Mouse (Mus musculus) ES-Bruce4 (cell line): ENCODE measurements around the gene Map3k20.

Experiments
- CTCF ChIP-seq: IDR thresholded peaks from one replicate; pipeline ENCODE4 v1.8.1; 2011; ENCODE audit warnings: low read depth, low read length
- EP300 ChIP-seq: IDR thresholded peaks from 2 replicates; pipeline ENCODE4 v1.6.1; 2011; ENCODE audit warnings: low read depth, low read length; ENCODE audit not compliant: insufficient read depth
- POLR2A ChIP-seq: IDR thresholded peaks from one replicate; pipeline ENCODE4 v1.8.1; 2011; ENCODE audit warnings: low read length; ENCODE audit not compliant: insufficient read depth

DNA sequence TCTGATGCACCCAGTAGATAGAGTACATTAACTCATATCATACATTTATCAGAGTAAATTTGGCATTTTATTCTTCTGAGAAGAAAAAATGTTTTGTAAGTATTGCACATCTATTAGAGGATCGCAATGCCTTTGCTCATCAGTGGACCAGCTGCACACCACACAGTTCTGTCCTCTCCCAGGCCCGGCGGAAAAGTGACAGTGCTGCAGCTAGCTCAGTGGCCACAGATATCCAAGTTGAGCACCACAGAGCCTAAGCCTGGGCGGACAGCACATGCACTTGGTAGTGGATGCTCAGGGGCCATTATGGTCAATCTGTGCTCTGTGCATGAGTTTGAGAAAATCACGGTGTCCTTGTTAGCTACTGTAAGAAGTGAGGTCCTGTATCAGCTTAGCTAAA is 82.4 kb downstream of the Map3k20 start:
- no peak for TF ChIP-seq POLR2A
- no peak for TF ChIP-seq EP300
- no peak for TF ChIP-seq CTCF
